Mouse (Mus musculus): ENCODE results near the gene Cfap43.

- no peak for TF ChIP-seq CTCF (conservative IDR thresholded peaks at IDR 0.05; ENCODE audit: low read length)
- TF ChIP-seq NANOG (IDR thresholded peaks at IDR 0.05; ENCODE audit: borderline replicate concordance, low read length): no peak
Measured at GRCm38 (mm10) chr19:47705772-47706309, 213.2 kb downstream of the Cfap43 start.

Measured in E14TG2a.4 (cell line).